Mouse (Mus musculus): ENCODE results near the gene Ablim1. TPM values are rescaled to one million over a fixed set of nuclear protein-coding genes. Genes with fewer than 3 reads are reported as not detected.

Ablim1 gene
- total and polyA plus RNA-seq, 3 experiments: 101 to 454 (median 418) TPM

GRCm38 (mm10) chr19:57049592-57050090, 265.1 kb downstream of the Ablim1 start:
- 89% methylated on average over 16 of the region's 16 CpGs for WGBS
- H3K36me3 ChIP-seq (ENCODE audit: control insufficient read depth, insufficient read depth, low read length): peaks cover 3% of the 10 kb centered on the region
- no peak overlapping the region for H3K9ac ChIP-seq (ENCODE audit: low read depth, low read length)
- no peaks in the 10 kb centered on the region for H3K79me2 ChIP-seq (replicated peaks; ENCODE audit: control insufficient read depth, insufficient read depth, low read length)
- no peak for DNase-seq
- H3K4me3 ChIP-seq: no peak overlapping the region
- TF ChIP-seq CTCF (IDR thresholded peaks at IDR 0.05) (no peak), POLR2A (IDR thresholded peaks at IDR 0.05; ENCODE audit: insufficient read depth, low read depth, low read length) (no peak), EP300 (IDR thresholded peaks at IDR 0.05; ENCODE audit: insufficient read depth, low read depth, low read length) (no peak)
- H3K4me1 ChIP-seq (ENCODE audit: control insufficient read depth, insufficient read depth, low read length): no peaks in the 10 kb centered on the region; the same call in 1 of the 2 replicates
- no peak overlapping the region for H3K27ac ChIP-seq
- H3K27me3 ChIP-seq (ENCODE audit: control insufficient read depth, insufficient read depth, low read length): no peaks in the 10 kb centered on the region
- intact Hi-C loops (cut with DNase I): no loop called here

GRCm38 (mm10) chr19:57047671-57048320, 266.9 kb downstream of the Ablim1 start:
- no peak for DNase-seq
- Histone ChIP-seq H3K79me2 (replicated peaks; ENCODE audit: control insufficient read depth, insufficient read depth, low read length) (no peaks in the 10 kb centered on the region), H3K9ac (ENCODE audit: low read depth, low read length) (no peak overlapping the region), H3K36me3 (ENCODE audit: control insufficient read depth, insufficient read depth, low read length) (peaks cover 3% of the 10 kb centered on the region), H3K27ac (no peak overlapping the region), H3K27me3 (ENCODE audit: control insufficient read depth, insufficient read depth, low read length) (no peaks in the 10 kb centered on the region), H3K4me3 (no peak overlapping the region), H3K4me1 (ENCODE audit: control insufficient read depth, insufficient read depth, low read length) (no peaks in the 10 kb centered on the region; the same call in 1 of the 2 replicates)
- 74% methylated on average over 9 of the region's 9 CpGs for WGBS
- TF ChIP-seq CTCF (IDR thresholded peaks at IDR 0.05) (no peak), EP300 (IDR thresholded peaks at IDR 0.05; ENCODE audit: insufficient read depth, low read depth, low read length) (no peak), POLR2A (IDR thresholded peaks at IDR 0.05; ENCODE audit: insufficient read depth, low read depth, low read length) (no peak)
- intact Hi-C loops (cut with DNase I): no loop called here

GRCm38 (mm10) chr19:57039258-57039657, 275.5 kb downstream of the Ablim1 start:
- intact Hi-C loops (cut with DNase I): loop anchor here (2.0 to 10.0 kb wide), 2 partner anchors 120 to 614 kb away; no protein-coding TSS in a partner anchor
- Histone ChIP-seq H3K4me1 (ENCODE audit: control insufficient read depth, insufficient read depth, low read length) (no peaks in the 10 kb centered on the region; the same call in 1 of the 2 replicates), H3K27me3 (ENCODE audit: control insufficient read depth, insufficient read depth, low read length) (no peaks in the 10 kb centered on the region), H3K36me3 (ENCODE audit: control insufficient read depth, insufficient read depth, low read length) (peaks cover 2% of the 10 kb centered on the region; the same call in 1 of the 2 replicates), H3K27ac (no peak overlapping the region), H3K9ac (ENCODE audit: low read depth, low read length) (no peak overlapping the region), H3K4me3 (no peak overlapping the region), H3K79me2 (replicated peaks; ENCODE audit: control insufficient read depth, insufficient read depth, low read length) (no peaks in the 10 kb centered on the region)
- no peak for TF ChIP-seq POLR2A (IDR thresholded peaks at IDR 0.05; ENCODE audit: insufficient read depth, low read depth, low read length)
- peak; percentile 71 for TF ChIP-seq CTCF (IDR thresholded peaks at IDR 0.05)
- DNase-seq: no peak
- 63% methylated on average over 6 of the region's 6 CpGs for WGBS

GRCm38 (mm10) chr19:57036860-57037259, 277.9 kb downstream of the Ablim1 start:
- Histone ChIP-seq H3K4me3 (no peak overlapping the region), H3K27ac (no peak overlapping the region), H3K79me2 (replicated peaks; ENCODE audit: control insufficient read depth, insufficient read depth, low read length) (no peaks in the 10 kb centered on the region), H3K9ac (ENCODE audit: low read depth, low read length) (no peak overlapping the region), H3K27me3 (ENCODE audit: control insufficient read depth, insufficient read depth, low read length) (no peaks in the 10 kb centered on the region), H3K36me3 (ENCODE audit: control insufficient read depth, insufficient read depth, low read length) (peaks cover 2% of the 10 kb centered on the region; the same call in 1 of the 2 replicates), H3K4me1 (ENCODE audit: control insufficient read depth, insufficient read depth, low read length) (no peaks in the 10 kb centered on the region; the same call in 1 of the 2 replicates)
- 84% methylated on average over 15 of the region's 15 CpGs for WGBS
- intact Hi-C loops (cut with DNase I): loop anchor here (10.0 kb wide), 1 partner anchor 612 kb away; no protein-coding TSS in a partner anchor
- TF ChIP-seq POLR2A (IDR thresholded peaks at IDR 0.05; ENCODE audit: insufficient read depth, low read depth, low read length) (no peak), CTCF (IDR thresholded peaks at IDR 0.05) (no peak), EP300 (IDR thresholded peaks at IDR 0.05; ENCODE audit: insufficient read depth, low read depth, low read length) (no peak)
- no peak for DNase-seq

GRCm38 (mm10) chr19:57031582-57031981, 283.1 kb downstream of the Ablim1 start:
- peak; percentile 54 to 67 for DNase-seq
- TF ChIP-seq EP300 (IDR thresholded peaks at IDR 0.05; ENCODE audit: insufficient read depth, low read depth, low read length): peak; percentile 68; the same call in 1 of the 2 replicates
- TF ChIP-seq CTCF (IDR thresholded peaks at IDR 0.05): peak; percentile 87
- TF ChIP-seq POLR2A (IDR thresholded peaks at IDR 0.05; ENCODE audit: insufficient read depth, low read depth, low read length): no peak
- Histone ChIP-seq H3K36me3 (ENCODE audit: control insufficient read depth, insufficient read depth, low read length) (peaks cover under 1% of the 10 kb centered on the region; the same call in 1 of the 2 replicates), H3K27me3 (ENCODE audit: control insufficient read depth, insufficient read depth, low read length) (no peaks in the 10 kb centered on the region), H3K9ac (ENCODE audit: low read depth, low read length) (no peak overlapping the region), H3K79me2 (replicated peaks; ENCODE audit: control insufficient read depth, insufficient read depth, low read length) (no peaks in the 10 kb centered on the region), H3K27ac (no peak overlapping the region), H3K4me3 (no peak overlapping the region), H3K4me1 (ENCODE audit: control insufficient read depth, insufficient read depth, low read length) (peaks cover 14% of the 10 kb centered on the region)
- intact Hi-C loops (cut with DNase I): loop anchor here (1.0 to 10.0 kb wide), 2 partner anchors 112 to 607 kb away; no protein-coding TSS in a partner anchor
- 68% methylated on average over 4 of the region's 4 CpGs for WGBS

- Histone ChIP-seq H3K9ac (ENCODE audit: low read depth, low read length) (no peak overlapping the region), H3K27ac (peak overlapping the region; percentile 65), H3K79me2 (replicated peaks; ENCODE audit: control insufficient read depth, insufficient read depth, low read length) (no peaks in the 10 kb centered on the region), H3K4me3 (no peak overlapping the region), H3K4me1 (ENCODE audit: control insufficient read depth, insufficient read depth, low read length) (peaks cover 14% of the 10 kb centered on the region), H3K36me3 (ENCODE audit: control insufficient read depth, insufficient read depth, low read length) (no peaks in the 10 kb centered on the region), H3K27me3 (ENCODE audit: control insufficient read depth, insufficient read depth, low read length) (no peaks in the 10 kb centered on the region)
- intact Hi-C loops (cut with DNase I): no loop called here
- TF ChIP-seq POLR2A (IDR thresholded peaks at IDR 0.05; ENCODE audit: insufficient read depth, low read depth, low read length) (no peak), CTCF (IDR thresholded peaks at IDR 0.05) (no peak), EP300 (IDR thresholded peaks at IDR 0.05; ENCODE audit: insufficient read depth, low read depth, low read length) (0 out of 2 replicates have a peak, but pooled peaks have one; percentile 11)
- WGBS: 95% methylated on average over 6 of the region's 6 CpGs
- no peak for DNase-seq
These were observed 285.3 kb downstream of the Ablim1 start for GRCm38 (mm10) chr19:57029461-57029860.

Data from heart, adult 2 months (tissue).